Mouse (Mus musculus) left cerebral cortex, postnatal 14 days (tissue): ENCODE results near the gene Lmx1b. TPM values are rescaled to one million over a fixed set of nuclear protein-coding genes. Genes with fewer than 3 reads are reported as not detected.

ENCODE experiments used
- DNase-seq, 2 experiments: peaks; one replicate each; pipeline ENCODE4 v3.0.0; 2021 to 2022; ENCODE audit warnings: low spot score in 2 of 2, mixed read lengths in 1 of 2
- intact Hi-C: fragments of 180-260 bp; cut with DNase I; formaldehyde crosslinking; loops from one replicate; pipeline ENCODE4 v1.15.1; 2025
- total RNA-seq, 2 experiments: library from RNA; stranded (reverse); gene quantifications; 2 replicates each; pipeline ENCODE4 v1.2.3; 2021

The Lmx1b gene
- total RNA-seq, 2 experiments from 2014 or later: 0.42 to 0.59 TPM

- intact Hi-C loops: no loop called here
- no peak for DNase-seq
Measured at GRCm38 (mm10) chr2:33645538-33646282, 5.4 kb upstream of the Lmx1b start.

DNA sequence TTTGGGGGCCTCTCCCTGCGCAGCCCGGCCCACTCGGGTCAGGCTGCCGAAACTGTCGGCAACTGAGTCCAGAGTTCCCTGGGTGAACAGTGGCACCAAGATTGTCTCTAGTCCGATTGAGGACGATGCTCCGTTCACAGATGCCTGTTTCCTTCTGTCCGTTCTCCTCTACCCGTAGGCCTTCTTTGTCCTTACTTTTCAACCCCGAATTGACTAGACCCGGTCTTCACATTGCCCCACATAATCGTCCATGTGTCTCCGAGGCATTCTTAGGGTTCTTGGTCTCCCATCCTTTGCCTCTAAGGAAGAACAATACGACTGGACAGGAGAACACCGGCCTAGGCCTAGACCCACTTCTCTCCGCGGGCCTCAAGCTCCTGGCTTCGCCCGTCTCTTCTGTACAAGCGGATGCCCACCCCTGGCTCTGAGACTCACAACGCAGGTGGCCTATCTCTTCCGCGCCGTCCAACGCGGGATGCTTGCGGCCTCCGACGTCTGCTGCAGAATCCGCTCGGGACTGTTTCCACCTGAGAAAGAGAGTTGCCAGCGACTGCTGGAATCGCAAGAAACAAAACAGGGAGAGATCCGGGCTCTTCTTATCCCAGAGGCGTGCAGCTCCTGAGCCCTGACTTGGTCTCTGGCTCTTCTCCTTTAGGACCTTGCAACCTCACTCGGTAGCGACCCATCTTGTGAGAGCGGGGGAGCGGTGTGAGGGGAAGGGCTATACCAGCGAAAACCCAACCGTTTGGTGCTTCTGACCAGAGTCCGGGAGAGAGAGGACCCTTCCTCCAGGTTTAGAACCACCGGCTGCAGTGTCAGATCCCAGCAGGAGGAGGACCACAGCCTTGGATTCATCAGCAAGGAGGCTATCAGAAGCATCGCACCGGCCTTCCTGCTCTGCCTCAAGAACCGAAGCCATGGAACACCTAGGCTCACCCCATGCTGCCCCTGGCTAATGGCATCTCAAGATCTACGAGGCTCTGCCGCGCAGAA, 3.7 kb upstream of the Lmx1b start:
- intact Hi-C loops: loop anchor here (2.0 kb wide), 2 partner anchors 85 to 157 kb away; no protein-coding TSS in a partner anchor
- DNase-seq: no peak

DNA sequence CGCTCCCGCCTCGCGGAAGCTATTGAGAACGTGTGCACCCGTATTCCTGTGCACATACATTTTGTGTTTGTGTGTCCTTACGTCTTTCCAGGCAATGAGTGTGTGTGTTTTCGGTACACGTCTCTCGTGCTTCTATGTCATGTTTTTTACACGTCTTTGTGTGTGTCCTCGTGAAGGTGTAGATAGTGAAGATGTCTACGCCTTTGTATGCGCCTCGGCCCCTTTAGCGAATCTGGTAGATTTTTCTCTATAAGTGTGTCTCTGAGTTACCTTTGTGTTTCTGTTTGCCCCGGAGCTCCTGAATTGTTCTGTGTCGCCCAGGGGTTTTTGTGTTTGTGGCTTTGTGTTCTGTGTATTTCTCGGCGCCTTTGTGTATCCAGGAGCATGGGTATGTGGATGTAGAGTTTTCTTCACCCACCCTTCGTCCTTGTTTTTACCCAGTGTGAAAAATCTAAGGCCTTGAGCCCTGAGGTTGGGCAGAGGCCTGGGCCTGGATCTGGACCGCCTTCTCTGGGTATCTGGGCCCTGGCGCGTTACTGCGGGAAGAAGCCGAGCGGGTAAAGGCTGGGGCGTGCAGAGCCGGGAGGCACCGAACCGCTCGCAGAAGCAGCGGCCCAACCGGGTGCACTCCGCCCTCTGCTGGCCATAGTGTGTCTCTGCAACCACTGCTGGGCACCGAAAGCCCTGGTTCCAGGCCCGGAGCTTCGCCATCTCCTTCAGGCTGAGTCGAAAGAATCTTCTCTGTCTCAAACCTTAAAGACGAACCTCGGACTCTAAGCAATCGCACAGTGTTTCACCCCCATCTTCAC, 2.5 kb upstream of the Lmx1b start:
- intact Hi-C loops: loop anchor here (2.0 kb wide), 2 partner anchors 84 to 156 kb away; no protein-coding TSS in a partner anchor
- DNase-seq: peak; percentile 48 to 77

DNA sequence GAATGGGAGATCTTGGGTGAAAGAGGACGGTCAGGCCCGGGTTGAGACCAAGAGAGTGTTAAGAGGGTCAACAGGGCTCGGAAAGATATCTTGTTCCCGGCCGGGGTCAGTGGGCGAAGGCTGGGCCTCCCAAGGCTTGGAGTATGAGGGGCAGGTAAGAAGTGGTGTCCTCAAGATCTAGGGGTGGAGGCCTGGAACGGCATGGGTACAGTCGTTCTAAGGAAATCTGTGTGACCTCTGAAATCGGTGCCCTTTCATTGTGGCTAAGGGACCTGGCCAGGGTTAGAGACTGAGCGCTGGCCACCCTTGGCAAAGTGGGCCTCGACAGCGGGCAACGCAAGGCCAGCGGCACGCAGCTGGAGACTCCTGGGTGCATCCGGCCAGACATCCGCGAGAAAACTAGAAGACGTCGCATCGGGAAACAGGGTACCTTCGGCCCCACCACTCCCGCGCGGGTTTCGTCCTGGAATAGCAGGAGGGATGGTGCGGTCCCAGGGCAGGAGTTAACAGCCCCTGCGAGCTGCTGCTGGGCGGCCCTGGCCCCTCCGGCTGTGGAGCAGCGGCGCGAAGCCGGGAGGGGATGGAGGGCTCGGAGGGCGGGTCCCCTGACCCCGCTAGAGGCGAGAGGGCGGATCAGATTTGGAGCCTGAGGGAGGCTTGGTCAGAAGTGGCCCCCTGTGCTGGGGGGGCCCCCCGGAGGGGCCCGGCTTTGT, 1.7 kb upstream of the Lmx1b start:
- no peak for DNase-seq
- intact Hi-C loops: loop anchor here (2.0 kb wide), 2 partner anchors 83 to 155 kb away; no protein-coding TSS in a partner anchor

DNA sequence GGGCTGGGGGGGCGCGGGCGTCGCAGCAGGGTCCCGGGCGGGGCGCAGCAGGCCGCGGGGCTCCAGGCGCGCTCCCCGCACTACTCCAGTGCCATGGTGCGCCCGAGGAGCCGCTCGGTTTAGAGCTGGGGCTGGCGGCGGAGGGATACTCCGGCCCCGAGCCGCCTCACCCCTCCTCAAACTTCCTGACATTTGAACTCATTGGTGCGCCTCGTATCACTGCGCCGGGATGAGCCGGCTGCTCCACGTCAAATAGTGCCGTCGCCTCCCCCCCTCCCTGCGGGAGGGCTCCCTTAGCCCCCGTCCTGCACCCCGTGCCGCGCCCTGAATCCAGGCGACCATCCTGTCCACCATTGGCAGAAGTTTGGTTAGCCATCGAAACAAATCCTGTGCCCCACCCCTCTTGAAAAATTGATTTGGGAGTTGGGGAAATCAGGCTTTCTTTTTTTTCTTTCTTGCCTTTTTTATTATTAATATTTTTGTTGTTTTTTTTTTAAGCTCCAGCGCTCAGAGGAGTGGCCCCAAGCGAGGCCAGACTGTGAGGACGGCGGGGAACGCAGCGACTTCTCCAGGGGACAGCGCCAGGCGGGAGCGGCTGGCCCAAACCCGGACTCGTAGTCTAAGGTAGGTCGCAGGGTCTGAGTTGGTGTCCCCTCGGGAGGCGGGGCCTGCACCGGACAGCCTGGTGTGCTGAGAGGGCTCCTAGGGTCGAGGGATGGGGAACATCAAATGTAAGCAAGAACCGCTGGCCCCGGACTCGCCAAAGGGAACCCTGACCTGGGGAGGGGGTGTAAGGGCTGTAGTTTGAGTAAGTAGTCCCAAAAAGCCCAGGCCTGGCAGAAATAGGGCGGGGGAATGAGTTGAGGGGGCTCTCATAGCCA, 907 bp upstream of the Lmx1b start:
- intact Hi-C loops: no loop called here

GRCm38 (mm10) chr2:33639301-33640170, 775 bp downstream of the Lmx1b start:
- intact Hi-C loops: no loop called here
- DNase-seq: no peak

More for the DNA sequence above, 907 bp upstream of the Lmx1b start:
- no peak for DNase-seq

GRCm38 (mm10) chr2:33638141-33638733, 2.1 kb downstream of the Lmx1b start:
- DNase-seq: no peak
- intact Hi-C loops: no loop called here

DNA sequence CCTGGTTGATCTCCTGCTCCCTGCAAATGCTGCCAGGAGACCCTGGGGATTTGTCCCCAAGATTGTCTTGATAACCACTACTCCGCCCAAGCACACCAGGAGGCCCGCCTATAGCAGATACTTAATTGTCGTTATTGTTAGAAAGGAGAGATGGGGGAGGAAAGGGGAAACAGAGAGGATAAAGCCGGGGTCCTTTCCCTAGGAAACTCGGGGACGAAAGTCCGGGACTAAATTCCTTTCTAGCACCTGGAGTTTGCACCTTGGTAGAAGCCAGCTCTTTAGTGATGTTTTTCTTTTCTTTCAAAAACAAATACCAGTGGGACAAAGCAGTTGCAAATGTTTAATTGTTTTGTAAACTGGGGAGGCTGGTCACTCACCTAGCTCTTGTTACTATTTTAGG, 3.0 kb downstream of the Lmx1b start:
- no peak for DNase-seq
- intact Hi-C loops: no loop called here

GRCm38 (mm10) chr2:33636628-33637188, 3.6 kb downstream of the Lmx1b start:
- intact Hi-C loops: no loop called here
- DNase-seq: no peak

- no peak for DNase-seq
- intact Hi-C loops: no loop called here
Measured at GRCm38 (mm10) chr2:33636117-33636521, 4.2 kb downstream of the Lmx1b start.

DNA sequence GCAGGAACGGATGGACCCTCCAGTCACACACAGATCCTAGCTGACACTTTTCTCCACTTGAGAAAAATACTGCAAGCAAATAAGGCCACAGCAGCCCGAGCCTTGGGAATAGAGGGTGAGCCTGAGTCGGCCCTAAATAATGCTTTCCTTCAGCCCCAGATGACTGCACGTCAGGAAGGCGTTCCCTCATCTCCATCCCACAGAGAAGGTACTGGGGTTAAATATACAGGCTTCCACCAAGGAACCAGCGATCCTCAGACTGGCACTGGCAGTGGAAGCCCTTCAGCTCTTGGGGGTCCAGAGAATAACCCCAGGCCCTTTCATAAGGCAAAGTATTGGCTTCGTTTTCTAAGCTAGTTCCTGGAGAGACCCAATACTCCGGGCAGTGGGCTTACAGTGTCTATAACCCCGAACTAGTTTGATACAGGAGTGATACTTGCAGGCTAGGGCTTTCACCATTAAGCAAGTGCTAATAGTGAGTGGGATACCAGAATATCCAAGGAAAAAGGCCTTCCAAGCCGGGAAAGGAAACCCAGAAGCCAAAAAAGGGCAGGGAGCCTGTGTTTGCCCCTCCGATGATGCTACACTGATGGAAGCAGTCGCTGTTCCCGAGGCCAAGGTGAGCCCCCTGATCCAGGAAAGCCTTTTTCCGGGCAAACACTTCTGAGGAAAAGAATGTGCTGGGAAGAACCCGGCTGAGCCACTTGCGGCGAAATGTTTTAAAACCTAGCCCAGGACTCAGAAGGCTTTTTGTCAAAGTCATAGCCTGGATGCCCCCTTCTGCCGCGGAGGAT, 4.8 kb downstream of the Lmx1b start:
- no peak for DNase-seq
- intact Hi-C loops: no loop called here

- intact Hi-C loops: no loop called here
- DNase-seq: no peak
Measured at GRCm38 (mm10) chr2:33634481-33635090, 5.7 kb downstream of the Lmx1b start.

DNA sequence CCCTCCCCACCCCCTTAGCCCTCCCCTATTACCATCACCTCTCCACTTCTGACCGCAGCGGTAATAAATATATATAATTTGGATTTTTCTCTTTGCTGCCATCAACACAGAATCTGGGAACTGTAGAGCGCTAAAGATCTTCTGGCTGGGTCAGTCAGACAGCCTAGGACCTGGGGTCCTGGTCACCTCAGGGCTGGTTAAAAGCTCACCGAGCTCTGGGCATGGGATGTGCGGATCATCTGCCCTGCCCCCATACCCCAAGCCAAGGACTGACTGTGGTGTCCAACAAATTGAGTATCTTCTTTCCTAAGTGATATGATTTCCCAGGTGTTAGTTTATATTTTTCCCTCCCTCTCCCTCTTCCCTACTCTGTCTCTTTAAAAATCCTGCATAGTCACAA, 6.4 kb downstream of the Lmx1b start:
- no peak for DNase-seq
- intact Hi-C loops: no loop called here

- no peak for DNase-seq
Measured at GRCm38 (mm10) chr2:33633237-33633636, 7.1 kb downstream of the Lmx1b start.

DNA sequence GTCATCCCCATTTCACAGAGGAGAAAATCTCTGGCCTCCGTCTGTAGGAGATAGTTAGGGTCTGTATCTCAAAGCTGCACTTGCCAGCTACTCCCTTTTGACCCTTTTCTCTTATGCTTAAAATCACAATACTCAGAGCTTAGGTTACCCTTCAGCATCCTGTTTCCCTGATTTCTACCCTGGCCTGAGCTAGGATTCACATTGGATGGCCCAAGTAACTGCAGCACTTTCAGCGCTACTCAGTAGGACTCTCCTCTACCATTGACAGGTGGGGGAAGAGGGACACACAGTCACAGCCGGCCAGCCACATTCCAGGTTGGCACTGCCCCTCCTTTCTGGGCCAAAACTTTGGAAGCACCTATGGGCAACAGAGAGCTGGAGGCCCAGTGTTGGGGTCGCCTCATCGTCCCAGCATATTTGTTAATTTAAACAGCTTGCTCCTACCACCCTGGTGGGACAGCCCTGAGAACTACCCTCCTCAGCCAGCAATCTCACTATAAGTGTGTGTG, 7.7 kb downstream of the Lmx1b start:
- DNase-seq: no peak
- intact Hi-C loops: no loop called here

More at GRCm38 (mm10) chr2:33633237-33633636, 7.1 kb downstream of the Lmx1b start:
- intact Hi-C loops: no loop called here
